Mouse (Mus musculus): ENCODE results near the gene Syf2. TPM values are rescaled to one million over a fixed set of nuclear protein-coding genes. Genes with fewer than 3 reads are reported as not detected.

Gene Syf2
- polyA plus RNA-seq, 1 experiment: 63.1 TPM

DNA sequence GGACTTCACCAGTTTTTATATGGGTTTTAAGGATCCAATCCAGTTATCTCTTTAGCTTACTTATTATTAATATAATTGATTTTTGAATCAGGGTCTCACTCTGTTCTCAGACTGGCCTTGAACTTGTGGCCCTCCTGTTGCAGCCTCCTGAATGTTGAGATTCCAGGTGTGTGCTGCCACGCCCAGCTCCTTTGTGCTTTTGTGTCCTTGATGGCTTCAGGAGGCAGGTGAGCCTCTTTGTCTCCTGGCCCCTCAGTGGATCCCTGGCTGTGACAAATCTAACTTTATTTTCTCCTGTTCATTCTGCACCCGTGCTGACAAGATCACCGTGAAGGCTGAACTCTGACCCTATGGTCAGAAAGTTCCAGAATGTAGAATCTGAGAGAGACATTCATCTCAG, 56.3 kb downstream of the Syf2 start:
- Histone ChIP-seq H3K4me3 (replicated peaks) (no peak overlapping the region), H3K36me3 (replicated peaks; ENCODE audit: low read length) (no peaks in the 10 kb centered on the region), H3K9me3 (peaks cover 14% of the 10 kb centered on the region), H3K27me3 (replicated peaks) (peaks cover 15% of the 10 kb centered on the region), H3K4me1 (peaks cover 52% of the 10 kb centered on the region)
- TF ChIP-seq FLI1 (IDR thresholded peaks at IDR 0.05; ENCODE audit: low read length) (no peak), GATA1 (IDR thresholded peaks at IDR 0.05; ENCODE audit: borderline replicate concordance, low read length) (no peak)

Other genes with a start within 250 kb of the Syf2 start
- gene Man1c1, start 226.6 kb upstream of the Syf2 start, polyA plus RNA-seq (2012; ENCODE audit: insufficient read depth, low replicate concordance): 4.0 and 5.9 TPM in 2 replicates
- gene Ldlrap1, start 162.9 kb upstream of the Syf2 start, polyA plus RNA-seq (2012; ENCODE audit: insufficient read depth, low replicate concordance): 11.8 and 17.8 TPM in 2 replicates
- 6.0 and 14.2 TPM in 2 replicates for gene Maco1, start 77.6 kb upstream of the Syf2 start, polyA plus RNA-seq (2012; ENCODE audit: insufficient read depth, low replicate concordance)
- gene Rhd, start 66.4 kb upstream of the Syf2 start, polyA plus RNA-seq (2012; ENCODE audit: insufficient read depth, low replicate concordance): not detected in 2 replicates
- 8.9 and 16.9 TPM in 2 replicates for gene Tmem50a, start 15.9 kb upstream of the Syf2 start, polyA plus RNA-seq (2012; ENCODE audit: insufficient read depth, low replicate concordance)
- 176 and 605 TPM in 2 replicates for gene Rsrp1, start 7.3 kb upstream of the Syf2 start, polyA plus RNA-seq (2012; ENCODE audit: insufficient read depth, low replicate concordance)
- gene Runx3, start 189.8 kb downstream of the Syf2 start, polyA plus RNA-seq (2012; ENCODE audit: insufficient read depth, low replicate concordance): 128 and 414 TPM in 2 replicates